Mouse (Mus musculus): Measurements from ENCODE around the gene Upp1. TPM values are rescaled to one million over a fixed set of nuclear protein-coding genes. Genes with fewer than 3 reads are reported as not detected.
A peak's percentile ranks its signal among the peaks of the same experiment; 100 is the strongest.

Gene Upp1
- total and polyA plus RNA-seq, 2 experiments: 3.2 to 5.1 TPM

- DNase-seq (ENCODE audit: extremely low read depth, low read depth, low spot score): peak; percentile 73
- H3K27me3 ChIP-seq (ENCODE audit: control insufficient read depth, insufficient read depth, low read length): no peaks in the 10 kb centered on the region
- no peaks in the 10 kb centered on the region for H3K79me2 ChIP-seq (ENCODE audit: control insufficient read depth, insufficient read depth, low read length)
- TF ChIP-seq CTCF (IDR thresholded peaks at IDR 0.05; ENCODE audit: low read depth, low read length) (no peak), POLR2A (IDR thresholded peaks at IDR 0.05; ENCODE audit: extremely low read depth, insufficient read depth, low read length) (no peak)
- no peak overlapping the region for H3K27ac ChIP-seq (replicated peaks; ENCODE audit: insufficient read depth, low read depth, low read length)
- H3K36me3 ChIP-seq (ENCODE audit: control insufficient read depth, insufficient read depth, low read length): no peaks in the 10 kb centered on the region
- H3K4me1 ChIP-seq (ENCODE audit: control insufficient read depth, insufficient read depth, low read length): peaks cover 7% of the 10 kb centered on the region; the same call in 1 of the 2 replicates
- no peak overlapping the region for H3K9ac ChIP-seq (ENCODE audit: low read depth, low read length)
- H3K4me3 ChIP-seq (ENCODE audit: insufficient read depth, low read depth, low read length): no peak overlapping the region; the same call in 1 of the 2 replicates
- WGBS: 6% methylated on average over 13 of the region's 13 CpGs
Observed at GRCm38 (mm10) chr11:9117358-9118049, 399 bp upstream of the Upp1 start.

GRCm38 (mm10) chr11:9118421-9119121, 668 bp downstream of the Upp1 start:
- under 1% methylated on average over 40 of the region's 40 CpGs for WGBS
- DNase-seq (ENCODE audit: extremely low read depth, low read depth, low spot score): peak; percentile 74
- no peaks in the 10 kb centered on the region for H3K36me3 ChIP-seq (ENCODE audit: control insufficient read depth, insufficient read depth, low read length)
- H3K27ac ChIP-seq (replicated peaks; ENCODE audit: insufficient read depth, low read depth, low read length): 0 out of 2 replicates have a peak overlapping the region, but pooled peaks have one; percentile 14
- no peaks in the 10 kb centered on the region for H3K79me2 ChIP-seq (ENCODE audit: control insufficient read depth, insufficient read depth, low read length)
- no peaks in the 10 kb centered on the region for H3K27me3 ChIP-seq (ENCODE audit: control insufficient read depth, insufficient read depth, low read length)
- peak overlapping the region; percentile 58 for H3K4me3 ChIP-seq (ENCODE audit: insufficient read depth, low read depth, low read length)
- TF ChIP-seq CTCF (IDR thresholded peaks at IDR 0.05; ENCODE audit: low read depth, low read length) (no peak), POLR2A (IDR thresholded peaks at IDR 0.05; ENCODE audit: extremely low read depth, insufficient read depth, low read length) (no peak)
- H3K4me1 ChIP-seq (ENCODE audit: control insufficient read depth, insufficient read depth, low read length): peaks cover 7% of the 10 kb centered on the region; the same call in 1 of the 2 replicates
- peak overlapping the region; percentile 32 for H3K9ac ChIP-seq (ENCODE audit: low read depth, low read length)

- TF ChIP-seq CTCF (IDR thresholded peaks at IDR 0.05; ENCODE audit: low read depth, low read length): no peak
- TF ChIP-seq POLR2A (IDR thresholded peaks at IDR 0.05; ENCODE audit: extremely low read depth, insufficient read depth, low read length): no peak
- no peak overlapping the region for H3K9ac ChIP-seq (ENCODE audit: low read depth, low read length)
- no peak overlapping the region for H3K27ac ChIP-seq (replicated peaks; ENCODE audit: insufficient read depth, low read depth, low read length)
- H3K4me1 ChIP-seq (ENCODE audit: control insufficient read depth, insufficient read depth, low read length): peaks cover 7% of the 10 kb centered on the region; the same call in 1 of the 2 replicates
- WGBS: 26% methylated on average over 22 of the region's 22 CpGs
- H3K4me3 ChIP-seq (ENCODE audit: insufficient read depth, low read depth, low read length): no peak overlapping the region
- DNase-seq (ENCODE audit: extremely low read depth, low read depth, low spot score): no peak
- no peaks in the 10 kb centered on the region for H3K36me3 ChIP-seq (ENCODE audit: control insufficient read depth, insufficient read depth, low read length)
- no peaks in the 10 kb centered on the region for H3K27me3 ChIP-seq (ENCODE audit: control insufficient read depth, insufficient read depth, low read length)
- H3K79me2 ChIP-seq (ENCODE audit: control insufficient read depth, insufficient read depth, low read length): no peaks in the 10 kb centered on the region
Observed at GRCm38 (mm10) chr11:9119231-9120020, 1.5 kb downstream of the Upp1 start.

GRCm38 (mm10) chr11:9122315-9122714, 4.4 kb downstream of the Upp1 start:
- H3K79me2 ChIP-seq (ENCODE audit: control insufficient read depth, insufficient read depth, low read length): no peaks in the 10 kb centered on the region
- 86% methylated on average over 4 of the region's 4 CpGs for WGBS

GRCm38 (mm10) chr11:9126373-9127107, 8.6 kb downstream of the Upp1 start:
- Histone ChIP-seq H3K36me3 (ENCODE audit: control insufficient read depth, insufficient read depth, low read length) (0 out of 2 replicates have a peak, but pooled peaks cover 3% of the 10 kb centered on the region), H3K79me2 (ENCODE audit: control insufficient read depth, insufficient read depth, low read length) (no peaks in the 10 kb centered on the region), H3K27me3 (ENCODE audit: control insufficient read depth, insufficient read depth, low read length) (no peaks in the 10 kb centered on the region), H3K9ac (ENCODE audit: low read depth, low read length) (no peak overlapping the region), H3K27ac (replicated peaks; ENCODE audit: insufficient read depth, low read depth, low read length) (no peak overlapping the region), H3K4me3 (ENCODE audit: insufficient read depth, low read depth, low read length) (no peak overlapping the region), H3K4me1 (ENCODE audit: control insufficient read depth, insufficient read depth, low read length) (no peaks in the 10 kb centered on the region)
- peak; percentile 13 for DNase-seq (ENCODE audit: extremely low read depth, low read depth, low spot score)
- 65% methylated on average over 5 of the region's 5 CpGs for WGBS
- TF ChIP-seq POLR2A (IDR thresholded peaks at IDR 0.05; ENCODE audit: extremely low read depth, insufficient read depth, low read length) (no peak), CTCF (IDR thresholded peaks at IDR 0.05; ENCODE audit: low read depth, low read length) (peak; percentile 47)

More at GRCm38 (mm10) chr11:9122315-9122714, 4.4 kb downstream of the Upp1 start:
- Histone ChIP-seq H3K27ac (replicated peaks; ENCODE audit: insufficient read depth, low read depth, low read length) (no peak overlapping the region), H3K27me3 (ENCODE audit: control insufficient read depth, insufficient read depth, low read length) (no peaks in the 10 kb centered on the region), H3K36me3 (ENCODE audit: control insufficient read depth, insufficient read depth, low read length) (no peaks in the 10 kb centered on the region), H3K9ac (ENCODE audit: low read depth, low read length) (no peak overlapping the region), H3K4me3 (ENCODE audit: insufficient read depth, low read depth, low read length) (no peak overlapping the region), H3K4me1 (ENCODE audit: control insufficient read depth, insufficient read depth, low read length) (peaks cover 7% of the 10 kb centered on the region; the same call in 1 of the 2 replicates)
- DNase-seq (ENCODE audit: extremely low read depth, low read depth, low spot score): no peak
- TF ChIP-seq CTCF (IDR thresholded peaks at IDR 0.05; ENCODE audit: low read depth, low read length) (no peak), POLR2A (IDR thresholded peaks at IDR 0.05; ENCODE audit: extremely low read depth, insufficient read depth, low read length) (no peak)
